Mouse (Mus musculus) embryo, embryonic 9.5 days (tissue): Measurements from ENCODE around the gene Mast1.

Experiments
- DNase-seq: peaks from one replicate; pipeline ENCODE4 v3.0.0-alpha.2; 2017; ENCODE audit errors: extremely low spot score

The Mast1 gene

GRCm38 (mm10) chr8:84936962-84937546 is at the start of gene Mast1:
Mast1 (minus strand) TSS chr8:84937359.
- peak; percentile 71 for DNase-seq

GRCm38 (mm10) chr8:84986379-84986945 is 49.3 kb upstream of the Mast1 start:
- DNase-seq: no peak

- DNase-seq: peak; percentile 85
Observed at GRCm38 (mm10) chr8:84985684-84986378, 48.7 kb upstream of the Mast1 start.

GRCm38 (mm10) chr8:84985049-84985683 is 48.0 kb upstream of the Mast1 start:
- DNase-seq: no peak

GRCm38 (mm10) chr8:84984294-84985048 is 47.3 kb upstream of the Mast1 start:
- peak; percentile 42 for DNase-seq

GRCm38 (mm10) chr8:84982499-84983011 is 45.4 kb upstream of the Mast1 start:
- DNase-seq: no peak

GRCm38 (mm10) chr8:84981644-84982498 is 44.7 kb upstream of the Mast1 start:
- DNase-seq: no peak

DNA sequence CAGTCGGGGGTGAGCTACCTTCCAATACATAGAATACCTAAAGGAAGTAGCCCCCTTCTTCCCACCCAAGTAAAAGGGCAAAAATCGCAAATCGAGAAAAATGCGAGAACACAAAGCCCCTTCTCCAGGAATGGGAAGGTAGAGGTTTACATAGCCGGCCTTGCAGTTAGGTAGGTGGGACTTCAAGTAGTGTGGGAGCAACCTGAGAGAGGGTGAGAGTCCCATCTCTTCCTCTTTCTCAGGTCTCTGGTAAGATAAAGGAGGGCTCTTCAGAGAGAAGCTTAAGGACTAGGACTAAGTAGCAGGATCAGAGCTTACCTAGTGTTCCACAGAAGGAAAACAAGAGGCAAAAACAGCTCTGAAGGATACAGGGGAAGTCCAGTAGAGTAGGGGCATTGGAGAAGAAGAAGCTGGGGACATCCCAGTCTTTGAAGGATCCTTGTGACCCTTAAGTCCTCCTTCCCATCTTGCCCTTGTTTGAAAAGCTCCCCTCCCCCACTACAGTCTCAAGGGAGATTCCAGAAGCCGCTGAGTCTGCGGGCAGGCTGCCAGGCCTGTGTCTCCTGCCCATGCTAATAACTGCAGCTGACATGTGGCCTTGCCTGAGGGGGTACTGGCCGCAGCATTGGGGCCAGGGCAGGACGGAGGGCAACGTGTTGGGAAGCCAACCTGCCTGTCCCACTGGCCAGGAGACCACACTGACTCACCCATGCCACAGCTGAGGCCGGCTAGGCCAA is 43.6 kb upstream of the Mast1 start:
- DNase-seq: no peak

DNA sequence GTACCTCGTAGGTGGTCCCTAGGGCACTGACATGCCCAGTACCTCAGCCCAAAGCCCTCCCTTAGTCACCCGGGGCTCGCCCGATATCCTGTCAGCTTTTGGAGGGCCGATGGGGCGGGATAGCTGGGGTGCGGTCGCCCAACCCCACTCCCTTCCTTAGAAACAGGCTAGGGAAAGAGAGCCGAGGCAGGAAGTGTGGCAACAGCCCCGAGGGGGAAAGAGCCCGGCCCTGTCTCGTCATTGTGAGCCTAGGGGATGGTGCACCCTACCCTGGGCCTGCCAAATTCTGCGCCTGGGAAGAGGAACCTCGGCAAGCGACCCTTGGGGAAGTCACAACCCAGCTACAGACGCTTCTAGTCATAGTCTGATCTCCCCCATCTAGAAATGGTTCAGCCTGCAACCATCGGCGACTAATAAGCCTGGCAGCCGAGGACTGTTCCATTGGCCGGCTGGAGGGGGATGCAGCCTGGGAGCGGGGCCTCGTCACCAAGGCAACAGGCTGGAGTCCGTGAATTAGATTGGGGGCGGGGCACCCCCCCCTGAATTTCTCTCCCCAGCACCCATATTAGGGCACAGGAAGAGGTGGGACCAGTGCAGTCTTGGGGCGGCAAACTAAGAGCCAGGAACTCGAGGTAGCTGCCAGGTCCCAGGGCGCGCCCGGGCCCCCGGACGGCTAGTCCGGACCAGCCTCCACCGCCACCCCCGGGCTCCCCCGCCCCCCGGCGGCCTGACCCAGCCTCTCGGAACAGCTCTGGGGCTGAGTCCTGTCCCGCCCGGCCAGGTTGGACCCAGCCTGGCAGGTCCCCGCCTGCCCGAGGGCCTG is 42.7 kb upstream of the Mast1 start:
- peak; percentile 88 for DNase-seq

- DNase-seq: peak; percentile 86
Observed at GRCm38 (mm10) chr8:84978248-84978940, 41.2 kb upstream of the Mast1 start, which contains the start of gene Junb. Junb (minus strand) TSS chr8:84978718.

- DNase-seq: peak; percentile 65
Observed at GRCm38 (mm10) chr8:84977435-84978247, 40.5 kb upstream of the Mast1 start.

DNA sequence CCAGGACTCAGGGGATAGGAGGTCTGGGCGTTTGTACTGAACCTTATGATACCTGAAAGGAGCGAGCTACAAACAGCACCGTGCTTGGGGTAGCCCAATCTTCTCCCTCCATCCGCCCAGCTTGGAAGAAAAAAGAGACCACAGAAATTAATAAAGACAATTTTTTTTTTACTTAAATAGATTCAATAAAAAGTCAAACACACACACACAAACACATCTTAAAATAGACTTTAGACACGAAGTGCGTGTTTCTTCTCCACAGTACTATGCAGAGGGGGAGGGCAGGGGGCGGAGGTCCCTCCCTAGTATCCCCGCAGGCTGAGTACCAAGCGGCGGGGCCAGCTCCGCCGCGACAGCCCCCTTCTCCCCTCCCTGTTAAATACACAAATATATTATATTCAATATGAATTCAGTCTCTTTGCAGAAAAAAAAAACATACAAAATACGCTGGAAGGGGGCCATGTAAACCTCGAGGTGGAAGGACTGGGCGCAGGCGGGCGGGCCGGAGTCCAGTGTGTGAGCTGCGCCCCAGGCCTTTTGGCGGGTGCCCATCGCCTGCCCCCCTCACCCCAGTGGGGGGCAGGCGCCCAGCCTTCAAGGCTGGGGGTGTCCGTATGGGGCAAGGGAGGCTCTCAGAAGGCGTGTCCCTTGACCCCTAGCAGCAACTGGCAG is 39.7 kb upstream of the Mast1 start:
- DNase-seq: no peak

DNA sequence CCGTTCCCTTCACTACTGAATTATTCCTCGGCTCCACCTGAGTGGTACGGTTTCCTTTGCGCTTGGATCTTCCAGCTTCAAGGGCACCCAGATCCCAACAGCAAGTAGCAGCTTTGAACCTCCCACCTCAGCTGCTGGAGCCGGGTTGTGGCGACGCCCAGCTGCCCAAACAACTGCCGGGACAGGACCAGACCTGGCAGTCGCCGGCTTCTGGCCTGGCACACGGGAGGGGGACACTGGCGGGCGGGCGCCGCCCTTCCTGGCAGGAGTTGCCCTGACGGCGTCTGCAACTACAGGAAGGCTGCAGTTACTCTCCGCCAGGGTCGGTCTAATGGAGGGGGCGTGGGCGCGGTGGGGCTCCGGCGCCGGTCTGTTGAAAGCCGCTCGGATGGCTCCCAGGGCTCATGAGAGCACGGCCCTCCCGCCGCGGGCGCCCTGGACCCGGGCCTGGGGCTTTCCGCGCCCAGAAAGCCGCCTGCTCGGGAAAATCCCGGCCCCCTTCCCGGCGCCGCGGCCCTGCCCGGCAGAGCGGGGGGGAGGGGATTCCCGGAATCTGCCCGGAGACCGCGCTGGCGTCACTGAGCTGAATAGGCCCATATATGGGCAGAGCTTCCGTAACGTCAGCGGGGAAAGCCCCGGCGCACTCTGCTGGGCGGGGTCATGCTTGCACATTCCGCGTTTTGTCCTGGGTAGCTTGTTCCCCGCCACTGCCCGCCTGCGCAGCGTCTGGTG is 39.0 kb upstream of the Mast1 start:
- DNase-seq: peak; percentile 96

DNA sequence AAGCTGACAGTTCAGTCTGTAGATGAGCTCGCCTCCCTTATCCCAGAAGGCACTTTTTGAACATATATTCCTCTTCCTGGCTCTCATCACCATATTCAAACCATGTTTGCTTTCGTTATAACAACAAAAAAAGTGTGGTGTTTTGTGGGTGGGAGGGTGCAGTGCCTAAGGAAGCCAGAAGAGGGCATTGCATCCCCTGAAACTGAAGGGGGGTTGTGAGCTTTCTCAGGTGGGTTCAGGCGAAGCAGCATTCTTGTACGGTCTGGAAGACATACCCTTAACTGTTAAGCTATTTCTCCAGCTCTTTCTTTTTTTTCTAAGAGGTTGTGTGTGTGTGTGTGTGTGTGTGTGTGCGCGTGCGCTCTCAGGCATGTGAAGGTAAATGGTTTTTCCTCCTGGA is 38.3 kb upstream of the Mast1 start:
- peak; percentile 66 for DNase-seq

DNA sequence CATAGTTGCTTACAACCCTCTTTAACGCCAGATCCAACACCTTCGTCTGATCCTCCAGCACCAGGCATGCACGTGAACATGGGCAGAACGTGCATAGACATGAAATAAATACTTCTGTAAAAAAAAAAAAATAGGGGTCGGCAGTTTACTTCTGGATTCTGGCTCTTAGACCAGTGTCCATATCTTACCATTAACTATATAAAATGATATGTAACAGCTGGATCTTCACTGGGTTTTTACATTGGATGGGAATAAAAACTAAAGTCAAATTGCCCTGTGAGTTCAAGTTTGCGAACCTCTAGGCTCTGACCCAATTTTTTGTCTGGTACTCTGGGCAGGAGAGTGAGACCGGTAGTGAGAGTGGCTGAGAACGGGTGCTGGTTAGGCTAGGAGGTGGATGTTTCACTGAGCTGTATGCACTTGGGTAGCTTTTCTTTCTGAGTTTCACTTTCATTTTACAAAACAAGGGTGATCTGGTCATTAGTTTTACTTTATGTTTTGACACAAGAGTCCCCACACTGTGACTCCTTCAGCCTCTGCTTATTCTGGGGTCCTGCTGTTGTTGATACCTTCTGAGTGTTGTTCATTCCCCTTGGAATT is 37.5 kb upstream of the Mast1 start:
- DNase-seq: no peak
